Mouse (Mus musculus) frontal cortex, postnatal 25 days (tissue): ENCODE measurements around the gene Il2rb.

Experiments
- DNase-seq, 2 experiments: peaks; one replicate each; pipeline ENCODE4 v3.0.0; 2022; ENCODE audit warnings: low spot score in 2 of 2

Il2rb gene

GRCm38 (mm10) chr15:78520112-78520715 lies 25.1 kb upstream of the Il2rb start:
- DNase-seq: no peak

- DNase-seq: no peak
These were observed 23.1 kb upstream of the Il2rb start for GRCm38 (mm10) chr15:78518221-78518620.

- no peak for DNase-seq
These were observed 20.7 kb upstream of the Il2rb start for GRCm38 (mm10) chr15:78515759-78516158.

- DNase-seq: peak; percentile 75
These were observed 19.5 kb upstream of the Il2rb start for GRCm38 (mm10) chr15:78514393-78515146.

GRCm38 (mm10) chr15:78513019-78513418 lies 17.9 kb upstream of the Il2rb start:
- no peak for DNase-seq

- DNase-seq: no peak
These were observed 16.9 kb upstream of the Il2rb start for GRCm38 (mm10) chr15:78511951-78512350.

- DNase-seq: no peak
These were observed 15.7 kb upstream of the Il2rb start for GRCm38 (mm10) chr15:78510736-78511135.

GRCm38 (mm10) chr15:78510121-78510576 lies 15.1 kb upstream of the Il2rb start:
- no peak for DNase-seq

- no peak for DNase-seq
These were observed 14.3 kb upstream of the Il2rb start for GRCm38 (mm10) chr15:78509297-78509899.

- no peak for DNase-seq
These were observed 13.4 kb upstream of the Il2rb start for GRCm38 (mm10) chr15:78508443-78508842.

- no peak for DNase-seq
These were observed 10.5 kb upstream of the Il2rb start for GRCm38 (mm10) chr15:78505541-78505940.

GRCm38 (mm10) chr15:78504816-78505215 lies 9.7 kb upstream of the Il2rb start:
- no peak for DNase-seq

- no peak for DNase-seq
These were observed 8.9 kb upstream of the Il2rb start for GRCm38 (mm10) chr15:78504013-78504412.

- no peak for DNase-seq
These were observed 7.5 kb upstream of the Il2rb start for GRCm38 (mm10) chr15:78502437-78503132.

GRCm38 (mm10) chr15:78493401-78494010 lies 1.6 kb downstream of the Il2rb start:
- DNase-seq: no peak

- DNase-seq: no peak
These were observed 3.8 kb downstream of the Il2rb start for GRCm38 (mm10) chr15:78491301-78491700.

- DNase-seq: no peak
These were observed 5.2 kb downstream of the Il2rb start for GRCm38 (mm10) chr15:78489906-78490305.

- DNase-seq: no peak
These were observed 5.8 kb downstream of the Il2rb start for GRCm38 (mm10) chr15:78489248-78489647.

- DNase-seq: no peak
These were observed 8.0 kb downstream of the Il2rb start for GRCm38 (mm10) chr15:78487066-78487465.

- no peak for DNase-seq
These were observed 8.5 kb downstream of the Il2rb start for GRCm38 (mm10) chr15:78486564-78486963.

- no peak for DNase-seq
These were observed 11.8 kb downstream of the Il2rb start for GRCm38 (mm10) chr15:78483311-78483710.

GRCm38 (mm10) chr15:78482518-78482917 lies 12.6 kb downstream of the Il2rb start:
- DNase-seq: no peak
